Mouse (Mus musculus): ENCODE measurements around the gene Tmed9.

- TF ChIP-seq CTCF (IDR thresholded peaks at IDR 0.05; ENCODE audit: control insufficient read depth, insufficient read depth, insufficient read length): no peak
- TF ChIP-seq USF1 (IDR thresholded peaks at IDR 0.05; ENCODE audit: low read depth): no peak
- TF ChIP-seq CEBPB (IDR thresholded peaks at IDR 0.05; ENCODE audit: low read depth): no peak
- no peak for TF ChIP-seq MAX (IDR thresholded peaks at IDR 0.05)
- no peak for TF ChIP-seq MYOG (IDR thresholded peaks at IDR 0.05; ENCODE audit: control insufficient read depth, extremely low read depth, insufficient read length)
- TF ChIP-seq MYOD1 (IDR thresholded peaks at IDR 0.05; ENCODE audit: control insufficient read depth, insufficient read length, low read depth): no peak
- no peak for TF ChIP-seq FOSL1 (IDR thresholded peaks at IDR 0.05; ENCODE audit: insufficient read depth, low read length, poor library complexity, severe bottlenecking)
Measured at GRCm38 (mm10) chr13:55569726-55570285, 3.7 kb upstream of the Tmed9 start.
